Mouse (Mus musculus) neural tube, embryonic 12.5 days (tissue): ENCODE measurements at regions not wholly inside any gene's neighbourhood (a gene's known extent, or its start where the extent isn't known, plus 50 kb on each side); places are given as distances from the start of the nearest gene placed in this dataset.

Experiments
- ATAC-seq: fragments of 200-750 bp; cut with Nextera tagmentation; 2 replicates; pipeline ENCODE4 v1.8.0; 2017; ENCODE audit warnings: low read depth, mild to moderate bottlenecking, moderate TSS enrichment, moderate library complexity; ENCODE audit not compliant: low FRiP score
- H3K27ac ChIP-seq: fragments of 300-500 bp; sonication (generic); 2 replicates; pipeline ENCODE4 v1.5.1; 2016
- H3K27me3 ChIP-seq: fragments of 300-500 bp; sonication (generic); replicated peaks from 2 replicates; pipeline ENCODE4 v1.6.1; 2016; ENCODE audit warnings: mild to moderate bottlenecking
- H3K36me3 ChIP-seq: fragments of 300-500 bp; sonication (generic); 2 replicates; pipeline ENCODE4 v1.6.1; 2016; ENCODE audit warnings: mild to moderate bottlenecking
- H3K4me1 ChIP-seq: fragments of 300-500 bp; sonication (generic); 2 replicates; pipeline ENCODE4 v1.6.1; 2016
- H3K4me2 ChIP-seq: fragments of 300-500 bp; sonication (generic); replicated peaks from 2 replicates; pipeline ENCODE4 v1.6.1; 2016; ENCODE audit warnings: mild to moderate bottlenecking
- H3K4me3 ChIP-seq: fragments of 300-500 bp; sonication (generic); 2 replicates; pipeline ENCODE4 v1.5.1; 2016
- H3K9ac ChIP-seq: fragments of 300-500 bp; sonication (generic); 2 replicates; pipeline ENCODE4 v1.6.1; 2016; ENCODE audit warnings: mild to moderate bottlenecking
- H3K9me3 ChIP-seq: fragments of 300-500 bp; sonication (generic); 2 replicates; pipeline ENCODE4 v1.6.1; 2016; ENCODE audit warnings: mild to moderate bottlenecking
- WGBS: fragments of 180-500 bp; shearing (Covaris S2); methylation state at CpG from one replicate; pipeline ENCODE4 v1.1.7; 2016; 5-methylcytosine and 5-hydroxymethylcytosine counted together

DNA sequence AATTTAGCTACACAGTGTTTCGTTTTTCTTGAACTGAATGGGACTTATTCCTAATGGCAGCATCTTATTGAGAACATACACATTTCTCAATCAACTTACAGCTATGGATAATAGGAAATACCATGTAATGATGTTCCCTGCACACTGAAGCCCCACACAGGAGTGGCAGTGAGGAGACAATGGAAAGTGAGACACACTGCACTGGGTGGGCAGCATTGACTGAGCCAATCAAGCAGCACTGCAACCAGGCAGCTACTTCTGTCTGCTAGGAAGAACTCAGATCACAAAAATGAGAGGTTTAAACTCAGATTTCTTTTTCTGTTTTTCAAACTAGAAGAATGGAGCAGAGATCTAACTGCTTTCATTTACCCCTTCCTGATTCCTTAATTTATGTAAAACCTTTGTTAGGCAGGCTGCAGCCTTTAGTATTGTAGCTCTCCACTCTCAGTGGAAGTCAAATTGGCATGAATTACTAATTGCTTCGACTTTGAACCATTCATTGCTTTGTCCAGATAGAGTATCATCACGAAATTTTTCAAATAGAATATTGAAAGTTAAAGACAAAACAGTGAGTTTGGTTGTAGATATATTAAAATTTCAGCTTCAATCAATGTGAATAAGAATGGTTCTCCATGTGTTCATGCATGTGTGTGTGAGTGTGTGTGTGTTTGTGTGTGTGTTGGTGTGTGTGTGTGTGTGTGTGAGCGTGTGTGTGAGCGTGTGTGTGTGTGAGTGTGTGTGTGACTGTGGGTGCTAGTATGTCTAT, 590.9 kb downstream of the Ttll7 start:
- no peaks in the 10 kb centered on the region for H3K9me3 ChIP-seq
- no peaks in the 10 kb centered on the region for H3K36me3 ChIP-seq
- no peak overlapping the region for H3K4me3 ChIP-seq
- H3K4me2 ChIP-seq, result no peak overlapping the region
- WGBS, result 60% methylated on average over 5 of the region's 5 CpGs
- no peaks in the 10 kb centered on the region for H3K4me1 ChIP-seq
- H3K9ac ChIP-seq, result no peak overlapping the region
- ATAC-seq, result peak; percentile 57
- H3K27me3 ChIP-seq, result no peaks in the 10 kb centered on the region
- H3K27ac ChIP-seq, result no peak overlapping the region

DNA sequence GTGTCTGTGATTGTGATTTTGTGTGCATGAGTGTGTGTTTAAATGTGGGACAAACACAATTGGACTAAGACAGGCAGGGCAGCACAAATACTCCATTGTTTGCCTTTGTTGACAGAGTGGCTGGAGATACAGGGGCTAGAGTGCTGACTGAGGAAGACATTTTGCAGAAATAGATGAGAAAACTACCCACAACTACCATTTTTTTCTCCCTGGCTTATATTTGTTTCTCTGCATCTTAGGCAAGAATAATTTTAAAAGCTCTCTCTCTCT, 591.5 kb downstream of the Ttll7 start:
- H3K27ac ChIP-seq, result no peak overlapping the region
- no peaks in the 10 kb centered on the region for H3K36me3 ChIP-seq
- H3K9me3 ChIP-seq, result no peaks in the 10 kb centered on the region
- H3K27me3 ChIP-seq, result no peaks in the 10 kb centered on the region
- H3K4me3 ChIP-seq, result no peak overlapping the region
- no peaks in the 10 kb centered on the region for H3K4me1 ChIP-seq
- no peak overlapping the region for H3K4me2 ChIP-seq
- H3K9ac ChIP-seq, result no peak overlapping the region
- ATAC-seq, result no peak; the same call in 1 of the 2 replicates

- Histone ChIP-seq H3K36me3 (no peaks in the 10 kb centered on the region), H3K9me3 (no peaks in the 10 kb centered on the region), H3K9ac (no peak overlapping the region), H3K4me1 (no peaks in the 10 kb centered on the region), H3K4me2 (no peak overlapping the region), H3K27ac (no peak overlapping the region), H3K4me3 (no peak overlapping the region), H3K27me3 (no peaks in the 10 kb centered on the region)
- WGBS, result 35% methylated on average over 10 of the region's 10 CpGs
- peak; percentile 71 for ATAC-seq
Observed at GRCm38 (mm10) chr3:147444005-147444763, 592.0 kb downstream of the Ttll7 start.

DNA sequence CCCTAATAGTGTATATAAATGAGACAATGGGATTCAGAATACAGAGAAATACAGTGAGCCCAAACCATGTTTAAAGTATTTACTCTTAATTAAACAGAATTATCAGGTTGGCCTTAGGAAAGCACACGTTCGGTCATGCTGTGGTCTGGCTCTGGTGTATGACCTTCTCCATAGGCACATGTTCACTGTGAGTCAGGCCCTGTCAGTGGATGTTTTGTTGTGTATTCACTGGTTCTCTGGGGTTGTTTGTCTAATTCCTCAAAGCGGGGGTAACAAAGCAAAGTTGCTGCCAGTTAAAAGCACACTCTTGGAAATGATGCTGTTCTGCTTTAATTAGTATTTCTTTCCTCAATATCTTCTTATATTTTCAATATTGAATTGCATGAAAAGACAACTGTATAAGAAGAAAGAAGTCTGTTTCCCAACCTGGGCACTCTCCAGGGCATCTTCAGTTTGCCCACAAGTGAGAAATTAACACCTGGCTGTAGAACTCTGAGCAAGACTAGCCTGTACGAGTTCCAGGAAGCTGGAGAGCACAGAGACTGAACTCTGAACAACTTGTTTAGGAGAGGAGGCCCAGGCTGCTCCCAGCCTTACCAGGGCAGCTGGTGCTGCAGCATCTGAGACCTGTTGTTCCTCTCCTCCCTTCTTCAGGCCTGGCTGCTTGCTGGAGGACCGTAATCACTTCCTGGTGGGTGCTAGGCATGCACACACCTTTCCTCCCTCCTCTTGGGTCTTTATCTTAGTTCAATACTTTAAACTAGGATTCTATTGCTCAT, 593.1 kb downstream of the Ttll7 start:
- 87% methylated on average over 5 of the region's 5 CpGs for WGBS
- no peak overlapping the region for H3K27ac ChIP-seq
- H3K36me3 ChIP-seq, result no peaks in the 10 kb centered on the region
- H3K27me3 ChIP-seq, result no peaks in the 10 kb centered on the region
- H3K4me3 ChIP-seq, result no peak overlapping the region
- no peaks in the 10 kb centered on the region for H3K9me3 ChIP-seq
- no peak for ATAC-seq
- H3K4me1 ChIP-seq, result no peaks in the 10 kb centered on the region
- H3K4me2 ChIP-seq, result no peak overlapping the region
- no peak overlapping the region for H3K9ac ChIP-seq

DNA sequence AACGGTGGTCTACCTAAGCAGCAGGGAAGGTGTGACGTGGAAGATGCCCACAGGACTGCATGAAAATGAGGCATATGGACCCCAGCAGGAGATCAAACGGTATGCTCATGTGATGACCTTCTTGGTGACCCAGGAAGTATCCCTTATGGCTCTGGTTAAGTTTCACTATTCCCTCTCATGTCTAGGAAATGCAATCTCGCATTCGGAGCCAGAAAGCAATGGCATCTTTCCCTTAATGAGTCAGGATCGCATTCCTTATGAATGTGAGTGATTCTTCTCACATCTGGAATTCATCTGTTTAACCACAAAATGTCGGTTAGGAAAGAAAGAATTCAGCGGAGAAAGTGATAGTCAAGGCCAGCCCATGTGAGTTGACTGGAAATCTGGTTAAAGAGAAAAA, 593.7 kb downstream of the Ttll7 start:
- no peak for ATAC-seq
- Histone ChIP-seq H3K4me2 (no peak overlapping the region), H3K27me3 (no peaks in the 10 kb centered on the region), H3K4me1 (no peaks in the 10 kb centered on the region), H3K4me3 (no peak overlapping the region), H3K27ac (no peak overlapping the region), H3K36me3 (no peaks in the 10 kb centered on the region), H3K9ac (no peak overlapping the region), H3K9me3 (no peaks in the 10 kb centered on the region)
- 82% methylated on average over 8 of the region's 8 CpGs for WGBS

GRCm38 (mm10) chr3:147452176-147452575, 600.0 kb downstream of the Ttll7 start:
- H3K36me3 ChIP-seq, result no peaks in the 10 kb centered on the region
- H3K9me3 ChIP-seq, result no peaks in the 10 kb centered on the region
- no peaks in the 10 kb centered on the region for H3K4me1 ChIP-seq
- 69% methylated on average over 4 of the region's 4 CpGs for WGBS
- ATAC-seq, result no peak
- no peak overlapping the region for H3K27ac ChIP-seq
- H3K9ac ChIP-seq, result no peak overlapping the region
- H3K4me2 ChIP-seq, result no peak overlapping the region
- no peaks in the 10 kb centered on the region for H3K27me3 ChIP-seq
- H3K4me3 ChIP-seq, result no peak overlapping the region

- no peak for ATAC-seq
- Histone ChIP-seq H3K27ac (no peak overlapping the region), H3K4me1 (no peaks in the 10 kb centered on the region), H3K9me3 (no peaks in the 10 kb centered on the region), H3K27me3 (no peaks in the 10 kb centered on the region), H3K4me2 (no peak overlapping the region), H3K4me3 (no peak overlapping the region), H3K36me3 (no peaks in the 10 kb centered on the region), H3K9ac (no peak overlapping the region)
- WGBS, result 71% methylated on average over 3 of the region's 3 CpGs
Observed at GRCm38 (mm10) chr3:147455383-147455782, 603.2 kb downstream of the Ttll7 start.

DNA sequence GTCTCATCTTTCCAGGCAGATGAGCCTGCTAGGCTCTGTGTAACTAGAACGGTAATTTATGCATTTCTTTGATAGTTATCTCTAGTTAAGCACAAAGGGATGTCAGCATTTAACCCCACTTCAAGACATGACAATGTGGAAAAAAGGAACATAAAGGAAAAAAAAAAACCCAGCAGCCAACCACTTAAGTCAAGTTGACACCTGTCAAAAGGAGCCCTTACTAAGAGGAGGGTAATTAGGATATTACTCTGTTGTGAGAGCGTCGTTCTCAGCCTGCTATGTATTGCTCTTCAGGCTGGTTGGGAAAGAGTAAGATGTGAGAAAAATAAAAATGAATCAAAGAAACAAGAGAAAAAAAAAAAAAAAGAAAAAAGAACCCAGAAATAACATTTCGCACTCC, 604.1 kb downstream of the Ttll7 start:
- ATAC-seq, result no peak
- Histone ChIP-seq H3K27me3 (no peaks in the 10 kb centered on the region), H3K36me3 (no peaks in the 10 kb centered on the region), H3K9me3 (no peaks in the 10 kb centered on the region), H3K4me2 (no peak overlapping the region), H3K9ac (no peak overlapping the region), H3K4me3 (no peak overlapping the region), H3K27ac (no peak overlapping the region), H3K4me1 (no peaks in the 10 kb centered on the region)
- WGBS, result 87% methylated on average over 4 of the region's 4 CpGs

- H3K27me3 ChIP-seq, result no peaks in the 10 kb centered on the region
- no peak overlapping the region for H3K9ac ChIP-seq
- H3K4me3 ChIP-seq, result no peak overlapping the region
- no peaks in the 10 kb centered on the region for H3K4me1 ChIP-seq
- H3K4me2 ChIP-seq, result no peak overlapping the region
- H3K9me3 ChIP-seq, result no peaks in the 10 kb centered on the region
- no peak overlapping the region for H3K27ac ChIP-seq
- 57% methylated on average over 4 of the region's 4 CpGs for WGBS
- ATAC-seq, result no peak
- H3K36me3 ChIP-seq, result no peaks in the 10 kb centered on the region
Observed at GRCm38 (mm10) chr3:147458115-147458514, 605.9 kb downstream of the Ttll7 start.

- H3K4me1 ChIP-seq, result no peaks in the 10 kb centered on the region
- 93% methylated on average over 1 of the region's 1 CpGs for WGBS
- no peak for ATAC-seq
- H3K9ac ChIP-seq, result no peak overlapping the region
- no peak overlapping the region for H3K4me3 ChIP-seq
- H3K4me2 ChIP-seq, result no peak overlapping the region
- H3K27ac ChIP-seq, result no peak overlapping the region
- H3K27me3 ChIP-seq, result no peaks in the 10 kb centered on the region
- H3K9me3 ChIP-seq, result no peaks in the 10 kb centered on the region
- H3K36me3 ChIP-seq, result no peaks in the 10 kb centered on the region
Observed at GRCm38 (mm10) chr3:147479890-147480289, 627.7 kb downstream of the Ttll7 start.
